Mouse (Mus musculus) liver, adult 2 months (tissue): ENCODE measurements around the gene Btg3. TPM values are rescaled to one million over a fixed set of nuclear protein-coding genes. Genes with fewer than 3 reads are reported as not detected.

Experiments
- DNase-seq: peaks from one replicate; pipeline ENCODE4 v3.0.0-alpha.2; 2011; ENCODE audit warnings: low read depth, low spot score; ENCODE audit errors: extremely low read depth
- H3K27ac ChIP-seq: fragments of 200-500 bp; replicated peaks from 2 replicates; pipeline ENCODE4 v1.5.1; 2012; ENCODE audit warnings: low read depth, mild to moderate bottlenecking, control low read depth, inconsistent platforms, low read length; ENCODE audit not compliant: insufficient read depth
- H3K27me3 ChIP-seq: fragments of 200-500 bp; 2 replicates; pipeline ENCODE4 v1.6.1; 2012; ENCODE audit warnings: mild to moderate bottlenecking, moderate library complexity, low read length, inconsistent platforms; ENCODE audit not compliant: control insufficient read depth, insufficient read depth
- H3K36me3 ChIP-seq: fragments of 200-500 bp; 2 replicates; pipeline ENCODE4 v1.6.1; 2012; ENCODE audit warnings: low read length, inconsistent platforms; ENCODE audit not compliant: control insufficient read depth, insufficient read depth
- H3K4me1 ChIP-seq: fragments of 200-500 bp; 2 replicates; pipeline ENCODE4 v1.6.1; 2011; ENCODE audit warnings: low read length; ENCODE audit not compliant: control insufficient read depth, insufficient read depth
- H3K4me3 ChIP-seq: fragments of 200-500 bp; 2 replicates; pipeline ENCODE4 v1.5.1; 2011; ENCODE audit warnings: low read depth, mild to moderate bottlenecking, control low read depth, low read length, moderate library complexity; ENCODE audit not compliant: insufficient read depth
- H3K79me2 ChIP-seq: fragments of 200-500 bp; 2 replicates; pipeline ENCODE4 v1.6.1; 2012; ENCODE audit warnings: inconsistent platforms, mild to moderate bottlenecking, low read length, moderate library complexity; ENCODE audit not compliant: control insufficient read depth, insufficient read depth
- H3K9ac ChIP-seq: fragments of 200-500 bp; 2 replicates; pipeline ENCODE4 v1.6.1; 2012; ENCODE audit warnings: low read depth, mild to moderate bottlenecking, control low read depth, inconsistent platforms, low read length
- CTCF ChIP-seq: fragments of 200-500 bp; IDR thresholded peaks from 2 replicates; pipeline ENCODE4 v1.5.1; 2011; ENCODE audit warnings: low read depth, low read length, control low read depth
- POLR2A ChIP-seq: fragments of 200-500 bp; IDR thresholded peaks from 2 replicates; pipeline ENCODE4 v1.6.1; 2011; ENCODE audit warnings: low read length, control low read depth; ENCODE audit not compliant: insufficient read depth; ENCODE audit errors: extremely low read depth
- WGBS: fragments of 180-500 bp; shearing (Covaris S2); methylation state at CpG from one replicate; pipeline ENCODE4 v1.1.7; 2018; 5-methylcytosine and 5-hydroxymethylcytosine counted together
- polyA plus RNA-seq: library from polyadenylated mRNA; depleted of rRNA; stranded (reverse); fragments of >200 nt; gene quantifications from 2 replicates; pipeline ENCODE4 v1.2.3, GENCODE M21; 2012
- total RNA-seq: library from RNA; depleted of rRNA; stranded (reverse); fragments of >200 nt; gene quantifications from 2 replicates; pipeline ENCODE4 v1.2.3, GENCODE M21; 2014

Gene Btg3
- total and polyA plus RNA-seq, 2 experiments = 0.73 to 1.5 TPM

GRCm38 (mm10) chr16:78313135-78313887, 63.7 kb downstream of the Btg3 start:
- Histone ChIP-seq H3K27ac (no peak overlapping the region), H3K79me2 (peaks cover 36% of the 10 kb centered on the region; the same call in 1 of the 2 replicates), H3K4me3 (no peak overlapping the region), H3K36me3 (no peaks in the 10 kb centered on the region), H3K27me3 (no peaks in the 10 kb centered on the region), H3K9ac (no peak overlapping the region), H3K4me1 (peaks cover 38% of the 10 kb centered on the region)
- 49% methylated on average over 16 of the region's 16 CpGs for WGBS
- TF ChIP-seq CTCF (no peak), POLR2A (no peak)
- peak; percentile 62 for DNase-seq

GRCm38 (mm10) chr16:78309258-78309657, 67.7 kb downstream of the Btg3 start:
- H3K79me2 ChIP-seq = peaks cover 46% of the 10 kb centered on the region
- peak overlapping the region; percentile 80 for H3K9ac ChIP-seq
- no peaks in the 10 kb centered on the region for H3K27me3 ChIP-seq
- no peak for TF ChIP-seq CTCF
- TF ChIP-seq POLR2A = no peak
- H3K27ac ChIP-seq = peak overlapping the region; percentile 97
- 23% methylated on average over 6 of the region's 6 CpGs for WGBS
- peaks cover 51% of the 10 kb centered on the region for H3K4me1 ChIP-seq
- DNase-seq = peak; percentile 98
- H3K36me3 ChIP-seq = no peaks in the 10 kb centered on the region
- peak overlapping the region; percentile 37 for H3K4me3 ChIP-seq

GRCm38 (mm10) chr16:78307476-78308192, 69.4 kb downstream of the Btg3 start:
- Histone ChIP-seq H3K79me2 (peaks cover 48% of the 10 kb centered on the region), H3K4me3 (no peak overlapping the region), H3K9ac (no peak overlapping the region), H3K36me3 (no peaks in the 10 kb centered on the region), H3K27ac (peak overlapping the region; percentile 98), H3K4me1 (peaks cover 48% of the 10 kb centered on the region), H3K27me3 (no peaks in the 10 kb centered on the region)
- peak; percentile 99 for DNase-seq
- WGBS = 54% methylated on average over 16 of the region's 16 CpGs
- no peak for TF ChIP-seq CTCF
- TF ChIP-seq POLR2A = no peak

- no peak for DNase-seq
- H3K27ac ChIP-seq = peak overlapping the region; percentile 37; the same call in 1 of the 2 replicates
Observed at GRCm38 (mm10) chr16:78306606-78307005, 70.4 kb downstream of the Btg3 start.

GRCm38 (mm10) chr16:78305606-78306100, 71.3 kb downstream of the Btg3 start:
- WGBS = 12% methylated on average over 12 of the region's 12 CpGs
- Histone ChIP-seq H3K4me1 (peaks cover 42% of the 10 kb centered on the region), H3K4me3 (no peak overlapping the region), H3K27me3 (no peaks in the 10 kb centered on the region), H3K36me3 (no peaks in the 10 kb centered on the region), H3K27ac (peak overlapping the region; percentile 64), H3K79me2 (peaks cover 46% of the 10 kb centered on the region), H3K9ac (peak overlapping the region; percentile 40; the same call in 1 of the 2 replicates)
- peak; percentile 90 for DNase-seq
- TF ChIP-seq POLR2A = no peak
- TF ChIP-seq CTCF = no peak

More at GRCm38 (mm10) chr16:78306606-78307005, 70.4 kb downstream of the Btg3 start:
- peaks cover 50% of the 10 kb centered on the region for H3K79me2 ChIP-seq
- no peaks in the 10 kb centered on the region for H3K36me3 ChIP-seq
- H3K9ac ChIP-seq = no peak overlapping the region
- H3K4me1 ChIP-seq = peaks cover 45% of the 10 kb centered on the region
- no peaks in the 10 kb centered on the region for H3K27me3 ChIP-seq
- TF ChIP-seq POLR2A = no peak
- TF ChIP-seq CTCF = no peak
- WGBS = 67% methylated on average over 8 of the region's 8 CpGs
- H3K4me3 ChIP-seq = no peak overlapping the region
